Mouse (Mus musculus) ES-Bruce4 (cell line): ENCODE measurements around the gene Stx6. TPM values are rescaled to one million over a fixed set of nuclear protein-coding genes. Genes with fewer than 3 reads are reported as not detected.

ENCODE experiments used
- H3K27ac ChIP-seq: 2 replicates; pipeline ENCODE4 v1.5.1; 2012; ENCODE audit warnings: low read length, inconsistent platforms; ENCODE audit not compliant: insufficient read depth
- H3K27me3 ChIP-seq: 2 replicates; pipeline ENCODE4 v1.6.1; 2012; ENCODE audit warnings: mild to moderate bottlenecking, low read length, inconsistent platforms; ENCODE audit not compliant: control insufficient read depth, poor library complexity, insufficient read depth, severe bottlenecking
- H3K36me3 ChIP-seq: 2 replicates; pipeline ENCODE4 v1.6.1; 2012; ENCODE audit warnings: inconsistent platforms, mild to moderate bottlenecking, low read length, moderate library complexity; ENCODE audit not compliant: control insufficient read depth, poor library complexity, insufficient read depth, severe bottlenecking
- H3K4me1 ChIP-seq: one replicate; pipeline ENCODE4 v1.8.1; 2011; ENCODE audit warnings: low read length; ENCODE audit not compliant: control insufficient read depth, insufficient read depth
- H3K4me3 ChIP-seq: 2 replicates; pipeline ENCODE4 v1.5.1; 2011; ENCODE audit warnings: low read depth, mild to moderate bottlenecking, low read length
- H3K9ac ChIP-seq: 2 replicates; pipeline ENCODE4 v1.6.1; 2012; ENCODE audit warnings: low read depth, mild to moderate bottlenecking, inconsistent platforms; ENCODE audit not compliant: poor library complexity, severe bottlenecking
- H3K9me3 ChIP-seq: replicated peaks from 2 replicates; pipeline ENCODE4 v1.6.1; 2012; ENCODE audit warnings: mild to moderate bottlenecking, low read length, inconsistent platforms; ENCODE audit not compliant: control insufficient read depth, poor library complexity, insufficient read depth, severe bottlenecking
- CTCF ChIP-seq: IDR thresholded peaks from one replicate; pipeline ENCODE4 v1.8.1; 2011; ENCODE audit warnings: low read depth, low read length
- EP300 ChIP-seq: IDR thresholded peaks from 2 replicates; pipeline ENCODE4 v1.6.1; 2011; ENCODE audit warnings: low read depth, low read length; ENCODE audit not compliant: insufficient read depth
- POLR2A ChIP-seq: IDR thresholded peaks from one replicate; pipeline ENCODE4 v1.8.1; 2011; ENCODE audit warnings: low read length; ENCODE audit not compliant: insufficient read depth
- polyA plus RNA-seq: library from polyadenylated mRNA; stranded (reverse); fragments of >200 nt; gene quantifications from 2 replicates; pipeline ENCODE4 v1.2.4, GENCODE M21; 2011; ENCODE audit warnings: low read depth; ENCODE audit not compliant: missing spikeins, insufficient read depth, insufficient read length

The Stx6 gene
- polyA plus RNA-seq, 1 experiment: 32.8 TPM

- Histone ChIP-seq H3K27me3 (no peaks in the 10 kb centered on the region), H3K27ac (no peak overlapping the region), H3K4me3 (no peak overlapping the region), H3K9me3 (no peaks in the 10 kb centered on the region), H3K36me3 (no peaks in the 10 kb centered on the region), H3K4me1 (peaks cover 2% of the 10 kb centered on the region), H3K9ac (no peak overlapping the region)
- TF ChIP-seq POLR2A (no peak), CTCF (no peak), EP300 (no peak)
Measured at GRCm38 (mm10) chr1:155236306-155237024, 78.0 kb downstream of the Stx6 start.

DNA sequence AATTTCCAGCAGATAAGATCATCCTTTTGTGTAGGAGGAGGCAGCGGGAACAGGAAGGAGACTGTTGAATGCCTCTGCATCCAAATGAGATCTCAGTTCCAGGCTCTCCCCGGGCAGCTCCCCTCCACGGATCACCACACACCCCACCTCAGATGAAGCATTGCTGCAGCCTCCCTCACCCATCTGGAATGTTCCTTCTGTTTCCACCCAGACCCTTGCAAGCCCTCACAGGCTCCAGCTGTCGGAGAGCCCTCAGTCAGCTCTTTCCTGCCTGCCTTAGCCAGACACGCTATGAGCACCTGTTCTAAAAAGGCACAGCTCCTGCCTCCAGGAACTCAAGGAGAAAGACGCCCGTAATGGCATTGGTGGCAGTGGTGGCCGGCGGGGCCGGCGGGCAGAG, 78.9 kb downstream of the Stx6 start:
- H3K4me3 ChIP-seq: no peak overlapping the region
- H3K36me3 ChIP-seq: no peaks in the 10 kb centered on the region
- H3K9me3 ChIP-seq: no peaks in the 10 kb centered on the region
- H3K9ac ChIP-seq: no peak overlapping the region
- no peaks in the 10 kb centered on the region for H3K27me3 ChIP-seq
- TF ChIP-seq POLR2A: no peak
- TF ChIP-seq CTCF: no peak
- TF ChIP-seq EP300: no peak
- H3K27ac ChIP-seq: no peak overlapping the region
- H3K4me1 ChIP-seq: peaks cover 2% of the 10 kb centered on the region

DNA sequence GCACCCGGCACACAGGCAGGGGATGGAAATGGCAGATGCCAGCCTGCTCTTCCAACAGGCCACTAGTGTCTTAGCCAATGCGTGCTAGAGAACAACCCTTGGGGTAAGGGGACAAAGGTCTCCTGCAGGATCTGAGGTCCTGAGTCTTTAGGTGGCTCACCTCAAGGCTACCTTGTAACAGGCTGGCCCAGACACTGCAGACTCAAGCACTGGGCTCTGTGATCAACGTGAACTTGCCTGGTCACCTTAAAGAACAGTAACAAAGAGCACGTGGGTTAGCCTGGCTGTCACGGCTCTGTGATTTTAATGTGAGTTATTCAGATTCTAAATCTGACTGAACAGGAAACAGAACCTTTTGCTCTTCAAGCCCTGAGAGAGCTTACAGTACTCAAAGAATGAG, 79.6 kb downstream of the Stx6 start:
- H3K27me3 ChIP-seq: no peaks in the 10 kb centered on the region; the same call in 1 of the 2 replicates
- peaks cover 2% of the 10 kb centered on the region for H3K4me1 ChIP-seq
- no peak overlapping the region for H3K4me3 ChIP-seq
- TF ChIP-seq CTCF: no peak
- no peak for TF ChIP-seq POLR2A
- no peak for TF ChIP-seq EP300
- H3K27ac ChIP-seq: no peak overlapping the region
- no peaks in the 10 kb centered on the region for H3K36me3 ChIP-seq
- no peaks in the 10 kb centered on the region for H3K9me3 ChIP-seq
- H3K9ac ChIP-seq: no peak overlapping the region

DNA sequence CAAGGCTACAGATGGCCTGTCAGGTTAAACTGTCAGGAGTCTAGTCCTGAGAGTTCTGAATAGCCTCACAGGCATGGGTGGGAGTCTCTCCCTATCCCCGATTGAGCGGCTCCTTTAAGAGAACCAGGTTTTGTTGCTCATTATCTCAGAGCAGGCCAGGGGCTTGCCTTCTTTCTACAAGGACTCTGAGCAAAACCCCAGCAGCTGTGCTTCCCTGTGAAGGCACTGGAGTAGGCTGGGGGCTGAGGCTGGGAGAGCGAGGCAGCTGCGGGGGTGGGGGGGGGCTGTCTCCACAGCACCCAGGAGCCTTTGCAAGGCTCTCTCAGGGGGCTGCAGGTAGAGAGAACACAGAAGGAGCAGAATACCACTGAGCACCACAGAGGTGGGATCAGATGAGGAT, 80.7 kb downstream of the Stx6 start:
- Histone ChIP-seq H3K4me3 (no peak overlapping the region), H3K9me3 (no peaks in the 10 kb centered on the region), H3K9ac (no peak overlapping the region), H3K36me3 (no peaks in the 10 kb centered on the region), H3K27me3 (peaks cover 3% of the 10 kb centered on the region; the same call in 1 of the 2 replicates), H3K4me1 (peaks cover 2% of the 10 kb centered on the region), H3K27ac (no peak overlapping the region)
- TF ChIP-seq EP300 (no peak), POLR2A (no peak), CTCF (no peak)

DNA sequence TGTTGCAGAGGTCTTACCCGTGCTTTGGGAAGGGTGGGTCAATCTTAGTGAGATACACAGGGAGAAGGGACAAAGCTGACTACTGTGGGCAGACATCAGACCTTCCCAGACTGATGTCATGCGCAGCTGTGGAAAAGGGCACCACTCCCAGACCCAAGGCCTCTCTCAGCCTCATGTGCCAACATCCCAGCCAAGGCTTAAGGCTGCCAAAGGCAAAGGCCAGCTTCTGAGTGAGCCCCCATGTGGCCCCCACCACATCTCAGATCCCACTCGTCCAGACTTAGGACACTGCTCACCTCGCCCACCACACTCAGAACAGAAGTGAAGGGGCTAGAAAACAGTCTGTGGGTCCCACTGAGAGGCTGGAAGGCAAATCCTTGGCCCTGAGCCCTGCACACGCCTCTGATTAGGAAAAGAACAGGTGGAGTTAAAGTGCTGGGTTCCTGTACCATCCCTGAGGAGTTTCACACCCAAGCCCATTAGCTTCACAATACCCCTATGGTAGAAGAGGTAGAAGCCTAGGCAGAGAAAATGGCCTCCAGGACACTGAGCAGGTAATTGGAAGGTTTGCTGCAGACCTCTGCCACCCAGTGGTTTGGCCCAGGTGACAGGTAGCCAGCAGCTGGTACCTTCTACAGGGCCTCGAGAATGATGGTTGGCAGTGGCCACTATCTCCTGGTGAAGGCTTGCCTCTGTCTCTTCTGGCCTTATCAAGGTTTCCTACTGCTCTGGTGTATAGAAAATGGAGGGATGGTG, 81.6 kb downstream of the Stx6 start:
- Histone ChIP-seq H3K4me1 (peaks cover 2% of the 10 kb centered on the region), H3K9me3 (no peaks in the 10 kb centered on the region), H3K9ac (no peak overlapping the region), H3K27me3 (peaks cover 4% of the 10 kb centered on the region; the same call in 1 of the 2 replicates), H3K27ac (no peak overlapping the region), H3K4me3 (no peak overlapping the region), H3K36me3 (no peaks in the 10 kb centered on the region)
- TF ChIP-seq POLR2A (no peak), CTCF (no peak), EP300 (no peak)
